Mouse (Mus musculus) layer of hippocampus, adult 6 months (tissue): ENCODE data around the gene Ccdc105. TPM values are rescaled to one million over a fixed set of nuclear protein-coding genes. Genes with fewer than 3 reads are reported as not detected.

Experiments used
- long read RNA-seq, 2 experiments: library from polyadenylated mRNA; unstranded; transcript quantifications; one replicate each; pipeline ENCODE4 v2.0.0; 2019 to 2020
- polyA plus RNA-seq: library from polyadenylated mRNA; unstranded; fragments of <200 nt; fragmentation: Nextera tagmentation; gene quantifications from 2 replicates; pipeline ENCODE4 v1.2.3, GENCODE M21; 2021

The Ccdc105 gene
- polyA plus RNA-seq = 0.13 and 0.21 TPM in 2 replicates
- long read RNA-seq, experiment 1, partial matches to known transcripts = 0 of 2 reads
- long read RNA-seq, experiment 1, other reads (novel, unspliced or antisense) = 2 of 2 reads
- long read RNA-seq, experiment 2 = 0 reads

GRCm38 (mm10) chr10:78752452-78753191 lies at the start of gene Ccdc105:
TSS of gene Ccdc105 (minus strand) at chr10:78753065.

GRCm38 (mm10) chr10:78779981-78780651 lies 27.3 kb upstream of the Ccdc105 start, which contains the start of gene Slc1a6:
TSS of gene Slc1a6 (plus strand) at chr10:78780496.

GRCm38 (mm10) chr10:78718056-78718455 lies 34.8 kb downstream of the Ccdc105 start, which contains the start of gene Casp14:
TSS of gene Casp14 (minus strand) at chr10:78718294.

Other genes with a start within 250 kb of the Ccdc105 start
- not detected in 2 replicates for gene Olfr1358, start 235.6 kb downstream of the Ccdc105 start, polyA plus RNA-seq
- 31.7 and 43.2 TPM in 2 replicates for gene Ilvbl, start 178.7 kb downstream of the Ccdc105 start, polyA plus RNA-seq
- gene Syde1, start 161.1 kb downstream of the Ccdc105 start, polyA plus RNA-seq = 2.5 and 3.2 TPM in 2 replicates
- not detected in 2 replicates for gene Olfr1357, start 135.0 kb downstream of the Ccdc105 start, polyA plus RNA-seq
- not detected in 2 replicates for gene Casp14, start 34.8 kb downstream of the Ccdc105 start, polyA plus RNA-seq
- gene Slc1a6, start 27.4 kb upstream of the Ccdc105 start, polyA plus RNA-seq = 2.4 and 2.9 TPM in 2 replicates
- not detected in 2 replicates for gene Olfr1356, start 99.1 kb upstream of the Ccdc105 start, polyA plus RNA-seq
- gene Olfr1355, start 122.5 kb upstream of the Ccdc105 start, polyA plus RNA-seq = not detected in 2 replicates
- not detected in 2 replicates for gene Olfr1354, start 160.1 kb upstream of the Ccdc105 start, polyA plus RNA-seq
- not detected in 2 replicates for gene Olfr8, start 197.6 kb upstream of the Ccdc105 start, polyA plus RNA-seq
- not detected in 2 replicates for gene Olfr1353, start 210.2 kb upstream of the Ccdc105 start, polyA plus RNA-seq
- gene Olfr1352, start 228.0 kb upstream of the Ccdc105 start, polyA plus RNA-seq = not detected in 2 replicates